Mouse (Mus musculus): Measurements from ENCODE around the gene Hist1h1c. TPM values are rescaled to one million over a fixed set of nuclear protein-coding genes. Genes with fewer than 3 reads are reported as not detected.
"Not testable (repeated sequence)": the region's sequence is repeated elsewhere in the genome, so short reads cannot be mapped to it uniquely, and the experiment has no call there.

Gene Hist1h1c
- polyA plus RNA-seq, 1 experiment = 68.0 TPM

GRCm38 (mm10) chr13:23745381-23746161 is 7.0 kb downstream of the Hist1h1c start, which contains the start of gene Hist1h3c:
Hist1h3c (minus strand) TSS chr13:23745602.
- peak within 1 kb of the TSS; percentile 64 for H3K4me3 ChIP-seq (ENCODE audit: low read depth, low read length)
- under 1% methylated on average over 28 of the region's 28 CpGs for WGBS
- TF ChIP-seq CTCF (IDR thresholded peaks at IDR 0.05; ENCODE audit: extremely low read depth, insufficient read length, insufficient replicate concordance, low read depth, low read length) (no peak), POLR2A (IDR thresholded peaks at IDR 0.05; ENCODE audit: low read depth, low read length) (0 out of 2 replicates have a peak, but pooled peaks have one; percentile 20)
- no peaks in the 10 kb centered on the region for H3K4me1 ChIP-seq (ENCODE audit: control insufficient read depth, insufficient read depth, insufficient read length, low read length)
- H3K27me3 ChIP-seq (ENCODE audit: control insufficient read depth, insufficient read depth, low read length) = no peaks in the 10 kb centered on the region
- no peaks in the 10 kb centered on the region for H3K36me3 ChIP-seq (ENCODE audit: control insufficient read depth, insufficient read depth, low read length)
- peak within 1 kb of the TSS; percentile 97 for H3K27ac ChIP-seq (ENCODE audit: insufficient read depth, low read depth, low read length)

- not testable (repeated sequence) for H3K27me3 ChIP-seq (ENCODE audit: control insufficient read depth, insufficient read depth, low read length); H3K4me1 ChIP-seq (ENCODE audit: control insufficient read depth, insufficient read depth, insufficient read length, low read length); H3K36me3 ChIP-seq (ENCODE audit: control insufficient read depth, insufficient read depth, low read length)
- TF ChIP-seq POLR2A (IDR thresholded peaks at IDR 0.05; ENCODE audit: low read depth, low read length) (peak; percentile 56; the same call in 1 of the 2 replicates), CTCF (IDR thresholded peaks at IDR 0.05; ENCODE audit: extremely low read depth, insufficient read length, insufficient replicate concordance, low read depth, low read length) (peak; percentile 12; the same call in 1 of the 2 replicates)
- Histone ChIP-seq H3K4me3 (ENCODE audit: low read depth, low read length) (peak within 1 kb of the TSS; percentile 63), H3K27ac (ENCODE audit: insufficient read depth, low read depth, low read length) (peak within 1 kb of the TSS; percentile 97)
- under 1% methylated on average over 47 of the region's 58 CpGs for WGBS
Observed at GRCm38 (mm10) chr13:23746201-23747080, 7.8 kb downstream of the Hist1h1c start, which contains the start of gene Hist1h2bb. Hist1h2bb (plus strand) TSS chr13:23746734.

- H3K4me1 ChIP-seq (ENCODE audit: control insufficient read depth, insufficient read depth, insufficient read length, low read length) = no peaks in the 10 kb centered on the region
- WGBS = 7% methylated on average over 13 of the region's 13 CpGs
Observed at GRCm38 (mm10) chr13:23747081-23747891, 8.7 kb downstream of the Hist1h1c start.

GRCm38 (mm10) chr13:23747892-23748288 is 9.3 kb downstream of the Hist1h1c start:
- WGBS = 11% methylated on average over 4 of the region's 4 CpGs
- H3K27ac ChIP-seq (ENCODE audit: insufficient read depth, low read depth, low read length) = no peak overlapping the region

More at GRCm38 (mm10) chr13:23747081-23747891, 8.7 kb downstream of the Hist1h1c start:
- TF ChIP-seq CTCF (IDR thresholded peaks at IDR 0.05; ENCODE audit: extremely low read depth, insufficient read length, insufficient replicate concordance, low read depth, low read length) = no peak
- no peak; the same call in 1 of the 2 replicates for TF ChIP-seq POLR2A (IDR thresholded peaks at IDR 0.05; ENCODE audit: low read depth, low read length)
- Histone ChIP-seq H3K27me3 (ENCODE audit: control insufficient read depth, insufficient read depth, low read length) (no peaks in the 10 kb centered on the region), H3K36me3 (ENCODE audit: control insufficient read depth, insufficient read depth, low read length) (no peaks in the 10 kb centered on the region), H3K4me3 (ENCODE audit: low read depth, low read length) (peak overlapping the region; percentile 45), H3K27ac (ENCODE audit: insufficient read depth, low read depth, low read length) (peak overlapping the region; percentile 76)

GRCm38 (mm10) chr13:23749563-23750121 is 11.0 kb downstream of the Hist1h1c start:
- H3K4me1 ChIP-seq (ENCODE audit: control insufficient read depth, insufficient read depth, insufficient read length, low read length) = peaks cover 3% of the 10 kb centered on the region; the same call in 1 of the 2 replicates
- no peaks in the 10 kb centered on the region for H3K36me3 ChIP-seq (ENCODE audit: control insufficient read depth, insufficient read depth, low read length)
- H3K4me3 ChIP-seq (ENCODE audit: low read depth, low read length) = no peak overlapping the region
- TF ChIP-seq CTCF (IDR thresholded peaks at IDR 0.05; ENCODE audit: extremely low read depth, insufficient read length, insufficient replicate concordance, low read depth, low read length) (no peak), POLR2A (IDR thresholded peaks at IDR 0.05; ENCODE audit: low read depth, low read length) (no peak)
- no peak overlapping the region for H3K27ac ChIP-seq (ENCODE audit: insufficient read depth, low read depth, low read length)
- H3K27me3 ChIP-seq (ENCODE audit: control insufficient read depth, insufficient read depth, low read length) = no peaks in the 10 kb centered on the region
- whole genome bisulfite sequencing = 94% methylated on average over 5 of the region's 5 CpGs

More at GRCm38 (mm10) chr13:23747892-23748288, 9.3 kb downstream of the Hist1h1c start:
- H3K4me1 ChIP-seq (ENCODE audit: control insufficient read depth, insufficient read depth, insufficient read length, low read length) = peaks cover 3% of the 10 kb centered on the region; the same call in 1 of the 2 replicates
- no peaks in the 10 kb centered on the region for H3K27me3 ChIP-seq (ENCODE audit: control insufficient read depth, insufficient read depth, low read length)
- H3K36me3 ChIP-seq (ENCODE audit: control insufficient read depth, insufficient read depth, low read length) = no peaks in the 10 kb centered on the region
- no peak overlapping the region for H3K4me3 ChIP-seq (ENCODE audit: low read depth, low read length)
- no peak for TF ChIP-seq POLR2A (IDR thresholded peaks at IDR 0.05; ENCODE audit: low read depth, low read length)
- no peak for TF ChIP-seq CTCF (IDR thresholded peaks at IDR 0.05; ENCODE audit: extremely low read depth, insufficient read length, insufficient replicate concordance, low read depth, low read length)

- 1% methylated on average over 35 of the region's 47 CpGs for WGBS
- TF ChIP-seq POLR2A (IDR thresholded peaks at IDR 0.05; ENCODE audit: low read depth, low read length) = peak; percentile 32; the same call in 1 of the 2 replicates
- H3K36me3 ChIP-seq (ENCODE audit: control insufficient read depth, insufficient read depth, low read length); H3K27me3 ChIP-seq (ENCODE audit: control insufficient read depth, insufficient read depth, low read length); H3K4me1 ChIP-seq (ENCODE audit: control insufficient read depth, insufficient read depth, insufficient read length, low read length): not testable (repeated sequence)
- Histone ChIP-seq H3K27ac (ENCODE audit: insufficient read depth, low read depth, low read length) (peak within 1 kb of the TSS; percentile 97), H3K4me3 (ENCODE audit: low read depth, low read length) (peak within 1 kb of the TSS; percentile 61)
Observed at GRCm38 (mm10) chr13:23750839-23751477, 12.3 kb downstream of the Hist1h1c start, which contains the start of gene Hist1h2ab. Hist1h2ab (plus strand) TSS chr13:23751126.
